Mouse (Mus musculus): Measurements from ENCODE around the gene Fbxl7. TPM values are rescaled to one million over a fixed set of nuclear protein-coding genes. Genes with fewer than 3 reads are reported as not detected.

Fbxl7 gene
- polyA plus RNA-seq, 1 experiment: 8.3 TPM

DNA sequence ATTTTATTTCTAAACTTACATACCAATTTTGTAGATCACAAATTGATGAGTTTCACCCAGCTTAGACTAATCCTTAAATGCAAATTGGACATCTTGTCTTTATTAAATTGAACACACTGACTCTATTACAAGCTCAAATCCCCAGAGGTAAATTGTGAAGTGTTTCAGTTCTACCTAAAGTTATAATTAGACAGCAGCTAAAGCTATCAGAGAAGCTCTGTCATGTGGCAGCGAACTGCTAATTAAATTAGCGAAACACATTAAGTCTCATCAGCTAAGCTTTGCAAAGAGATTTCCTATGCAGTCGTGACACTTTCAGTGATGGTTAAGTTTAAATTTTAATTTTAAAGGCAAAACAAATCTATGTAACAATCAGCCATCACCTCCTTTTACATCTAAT, 114.8 kb downstream of the Fbxl7 start:
- TF ChIP-seq USF1 (IDR thresholded peaks at IDR 0.05; ENCODE audit: low read depth) (no peak), MYOG (IDR thresholded peaks at IDR 0.05; ENCODE audit: control insufficient read depth in 1 of 3, insufficient read depth in 1 of 3, insufficient read length in 2 of 3, low read depth in 2 of 3) (no peak), E2F4 (IDR thresholded peaks at IDR 0.05; ENCODE audit: insufficient read depth) (no peak), POLR2AphosphoS2 (IDR thresholded peaks at IDR 0.05; ENCODE audit: insufficient read length, low read depth) (no peak), MYOD1 (IDR thresholded peaks at IDR 0.05; ENCODE audit: control insufficient read depth in 1 of 3, insufficient read length in 2 of 3, low read depth in 2 of 3) (no peak), CEBPB (IDR thresholded peaks at IDR 0.05; ENCODE audit: insufficient read depth, poor library complexity, severe bottlenecking) (no peak)
- H3K36me3 ChIP-seq (ENCODE audit: control insufficient read depth, insufficient read depth): no peaks in the 10 kb centered on the region
- no peak overlapping the region for H3ac ChIP-seq (ENCODE audit: control insufficient read depth, insufficient read length)
- no peaks in the 10 kb centered on the region for H3K27me3 ChIP-seq (ENCODE audit: control insufficient read depth, insufficient read depth, insufficient read length)
- no peaks in the 10 kb centered on the region for H3K79me2 ChIP-seq (ENCODE audit: control insufficient read depth, insufficient read depth)
- H3K4me2 ChIP-seq (ENCODE audit: low read depth): no peak overlapping the region
- H3K4me3 ChIP-seq: no peak overlapping the region

DNA sequence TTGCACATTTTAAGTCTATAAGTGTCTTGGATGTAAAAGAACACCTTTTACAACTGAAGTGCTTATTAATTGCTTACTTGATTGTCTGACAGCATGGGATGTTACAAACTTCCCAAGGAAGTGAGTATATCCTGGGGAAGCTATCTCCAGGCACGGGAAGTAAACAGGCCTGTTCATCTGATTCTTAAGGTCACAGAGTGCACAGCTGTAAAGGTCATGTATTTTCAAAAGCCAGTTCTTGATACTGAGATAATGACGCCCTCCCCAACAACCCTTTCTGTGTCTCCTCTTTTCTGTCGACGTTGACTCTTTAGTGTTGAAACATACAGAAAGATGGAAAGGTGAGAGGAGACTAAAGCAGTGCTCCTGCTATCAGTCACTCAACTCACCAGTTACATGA, 116.3 kb downstream of the Fbxl7 start:
- no peak overlapping the region for H3K4me3 ChIP-seq
- TF ChIP-seq E2F4 (IDR thresholded peaks at IDR 0.05; ENCODE audit: insufficient read depth): no peak
- TF ChIP-seq TCF12 (IDR thresholded peaks at IDR 0.05; ENCODE audit: insufficient read depth, poor library complexity, severe bottlenecking): no peak
- TF ChIP-seq TCF3 (IDR thresholded peaks at IDR 0.05; ENCODE audit: insufficient read length, low read depth): no peak
- no peak for TF ChIP-seq SRF (IDR thresholded peaks at IDR 0.05; ENCODE audit: control insufficient read depth, insufficient read length, low read depth)
- TF ChIP-seq MAX (IDR thresholded peaks at IDR 0.05; ENCODE audit: low read depth): no peak
- TF ChIP-seq MYOG (IDR thresholded peaks at IDR 0.05; ENCODE audit: control insufficient read depth in 1 of 3, insufficient read depth in 1 of 3, insufficient read length in 2 of 3, low read depth in 2 of 3): no peak
- no peak for TF ChIP-seq POLR2A (IDR thresholded peaks at IDR 0.05; ENCODE audit: insufficient read length, low read depth)
- no peaks in the 10 kb centered on the region for H3K27me3 ChIP-seq (ENCODE audit: control insufficient read depth, insufficient read depth, insufficient read length)
- H3K36me3 ChIP-seq (ENCODE audit: control insufficient read depth, insufficient read depth): no peaks in the 10 kb centered on the region
- H3K79me2 ChIP-seq (ENCODE audit: control insufficient read depth, insufficient read depth): no peaks in the 10 kb centered on the region
- H3ac ChIP-seq (ENCODE audit: control insufficient read depth, insufficient read length): no peak overlapping the region
- no peak overlapping the region for H3K4me2 ChIP-seq (ENCODE audit: low read depth)

DNA sequence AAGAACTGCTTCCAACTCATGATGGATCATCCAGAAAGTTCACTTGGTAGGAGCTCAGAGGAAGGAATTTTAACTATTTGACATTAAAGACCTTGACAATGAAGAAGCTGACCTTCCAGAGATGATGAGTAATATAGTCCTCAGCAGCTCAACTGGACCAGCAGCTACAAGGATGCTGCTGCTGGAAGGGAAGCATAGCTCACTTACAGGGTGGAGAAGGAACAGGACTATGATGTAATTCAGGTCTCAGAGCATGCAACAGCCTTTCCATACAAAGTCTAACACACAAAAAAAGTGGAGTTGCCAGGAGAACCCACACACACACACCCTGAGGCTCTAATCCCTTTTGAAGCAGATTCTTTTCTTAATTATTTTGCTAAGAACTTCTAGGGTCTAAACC, 119.7 kb downstream of the Fbxl7 start:
- TF ChIP-seq USF1 (IDR thresholded peaks at IDR 0.05; ENCODE audit: low read depth) (no peak), CEBPB (IDR thresholded peaks at IDR 0.05; ENCODE audit: insufficient read depth, poor library complexity, severe bottlenecking) (peak; percentile 93)
- H3K36me3 ChIP-seq (ENCODE audit: control insufficient read depth, insufficient read depth): no peaks in the 10 kb centered on the region
- no peak overlapping the region for H3K4me3 ChIP-seq
- no peaks in the 10 kb centered on the region for H3K79me2 ChIP-seq (ENCODE audit: control insufficient read depth, insufficient read depth)
- no peaks in the 10 kb centered on the region for H3K27me3 ChIP-seq (ENCODE audit: control insufficient read depth, insufficient read depth, insufficient read length)
- H3K4me2 ChIP-seq (ENCODE audit: low read depth): peak overlapping the region; percentile 7
- no peak overlapping the region for H3ac ChIP-seq (ENCODE audit: control insufficient read depth, insufficient read length)

DNA sequence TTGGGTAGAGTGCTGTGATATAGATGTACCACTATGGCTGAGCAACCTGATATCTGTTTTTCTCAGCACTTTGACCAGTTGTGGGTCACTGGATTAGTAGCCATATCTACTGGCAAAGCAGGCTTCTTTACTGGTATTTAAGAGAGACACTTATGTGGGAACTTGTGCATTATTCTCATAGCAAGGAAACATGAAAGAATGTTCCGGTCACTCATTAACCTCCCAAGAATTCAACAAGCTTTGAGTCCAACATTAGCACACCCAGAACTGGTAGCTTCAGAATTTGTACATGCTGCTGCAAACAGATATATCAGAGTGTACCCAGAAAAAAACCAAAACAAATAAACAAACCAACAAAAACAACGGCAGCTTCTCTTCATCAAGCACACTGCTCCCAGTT, 120.5 kb downstream of the Fbxl7 start:
- Histone ChIP-seq H3K27me3 (ENCODE audit: control insufficient read depth, insufficient read depth, insufficient read length) (no peaks in the 10 kb centered on the region), H3K4me3 (no peak overlapping the region), H3K79me2 (ENCODE audit: control insufficient read depth, insufficient read depth) (no peaks in the 10 kb centered on the region), H3K4me2 (ENCODE audit: low read depth) (no peak overlapping the region), H3ac (ENCODE audit: control insufficient read depth, insufficient read length) (no peak overlapping the region), H3K36me3 (ENCODE audit: control insufficient read depth, insufficient read depth) (no peaks in the 10 kb centered on the region)
- TF ChIP-seq MYOD1 (IDR thresholded peaks at IDR 0.05; ENCODE audit: control insufficient read depth in 1 of 3, insufficient read length in 2 of 3, low read depth in 2 of 3) (no peak), REST (IDR thresholded peaks at IDR 0.05; ENCODE audit: insufficient read depth, insufficient read length) (no peak), MAX (IDR thresholded peaks at IDR 0.05; ENCODE audit: low read depth) (no peak), MYOG (IDR thresholded peaks at IDR 0.05; ENCODE audit: control insufficient read depth in 1 of 3, insufficient read depth in 1 of 3, insufficient read length in 2 of 3, low read depth in 2 of 3) (no peak), POLR2AphosphoS2 (IDR thresholded peaks at IDR 0.05; ENCODE audit: insufficient read length, low read depth) (no peak), POLR2A (IDR thresholded peaks at IDR 0.05; ENCODE audit: insufficient read length, low read depth) (no peak)

DNA sequence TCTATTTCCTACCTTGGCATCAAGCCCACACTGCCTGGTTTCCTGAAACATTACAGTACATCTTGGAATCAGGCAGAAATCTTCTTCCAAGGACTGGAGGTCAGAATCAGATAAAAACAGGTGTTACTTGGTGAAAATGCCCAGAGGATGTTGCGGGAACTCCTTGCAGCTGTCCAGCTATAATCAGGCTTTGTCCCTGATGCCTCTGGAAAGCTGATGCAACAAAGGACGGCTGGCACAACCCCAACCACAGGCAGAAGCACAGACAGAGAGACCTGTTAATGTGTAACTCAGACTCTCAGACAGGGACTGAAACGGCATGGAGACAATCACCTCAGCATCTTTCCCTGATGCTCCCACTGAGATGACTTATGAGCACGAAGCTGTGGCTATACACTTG, 133.7 kb downstream of the Fbxl7 start:
- Histone ChIP-seq H3K4me2 (ENCODE audit: low read depth) (peak overlapping the region; percentile 51), H3K4me3 (no peak overlapping the region), H3K79me2 (ENCODE audit: control insufficient read depth, insufficient read depth) (no peaks in the 10 kb centered on the region), H3K27me3 (ENCODE audit: control insufficient read depth, insufficient read depth, insufficient read length) (no peaks in the 10 kb centered on the region), H3K36me3 (ENCODE audit: control insufficient read depth, insufficient read depth) (no peaks in the 10 kb centered on the region), H3ac (ENCODE audit: control insufficient read depth, insufficient read length) (no peak overlapping the region)
- no peak for TF ChIP-seq POLR2A (IDR thresholded peaks at IDR 0.05; ENCODE audit: insufficient read length, low read depth)
- TF ChIP-seq SRF (IDR thresholded peaks at IDR 0.05; ENCODE audit: control insufficient read depth, insufficient read length, low read depth): no peak
- TF ChIP-seq POLR2AphosphoS2 (IDR thresholded peaks at IDR 0.05; ENCODE audit: insufficient read length, low read depth): no peak
- no peak for TF ChIP-seq USF1 (IDR thresholded peaks at IDR 0.05; ENCODE audit: low read depth)
- TF ChIP-seq REST (IDR thresholded peaks at IDR 0.05; ENCODE audit: insufficient read depth, insufficient read length): no peak
- peak; percentile 87 for TF ChIP-seq CEBPB (IDR thresholded peaks at IDR 0.05; ENCODE audit: insufficient read depth, poor library complexity, severe bottlenecking)
- peak; percentile 65 to 91 (median 72) for TF ChIP-seq MYOG (IDR thresholded peaks at IDR 0.05; ENCODE audit: control insufficient read depth in 1 of 3, insufficient read depth in 1 of 3, insufficient read length in 2 of 3, low read depth in 2 of 3)
- peak; percentile 92 for TF ChIP-seq TCF12 (IDR thresholded peaks at IDR 0.05; ENCODE audit: insufficient read depth, poor library complexity, severe bottlenecking)
- peak; percentile 71 to 89 (median 84) for TF ChIP-seq MYOD1 (IDR thresholded peaks at IDR 0.05; ENCODE audit: control insufficient read depth in 1 of 3, insufficient read length in 2 of 3, low read depth in 2 of 3)
- no peak for TF ChIP-seq MAX (IDR thresholded peaks at IDR 0.05; ENCODE audit: low read depth)
- no peak for TF ChIP-seq E2F4 (IDR thresholded peaks at IDR 0.05; ENCODE audit: insufficient read depth)
- TF ChIP-seq TCF3 (IDR thresholded peaks at IDR 0.05; ENCODE audit: insufficient read length, low read depth): peak; percentile 15

All from myocyte (in vitro differentiated cells).